Mouse (Mus musculus): ENCODE results near the gene Mthfd1l. TPM values are rescaled to one million over a fixed set of nuclear protein-coding genes. Genes with fewer than 3 reads are reported as not detected.
A peak's percentile ranks its signal among the peaks of the same experiment; 100 is the strongest.

Mthfd1l gene
- total RNA-seq, 2 experiments from 2014 or later: 0.42 to 0.48 TPM

GRCm38 (mm10) chr10:3947346-3947745 lies 25.6 kb upstream of the Mthfd1l start:
- Histone ChIP-seq H3K27ac (no peak overlapping the region), H3K4me3 (no peak overlapping the region)
- no peak for TF ChIP-seq CTCF (IDR thresholded peaks at IDR 0.05)
- intact Hi-C loops (cut with DNase I): no loop called here
- DNase-seq: no peak

GRCm38 (mm10) chr10:3949306-3949705 lies 23.6 kb upstream of the Mthfd1l start:
- no peak for DNase-seq
- intact Hi-C loops (cut with DNase I): no loop called here
- H3K4me3 ChIP-seq: no peak overlapping the region
- no peak for TF ChIP-seq CTCF (IDR thresholded peaks at IDR 0.05)
- H3K27ac ChIP-seq: no peak overlapping the region

DNA sequence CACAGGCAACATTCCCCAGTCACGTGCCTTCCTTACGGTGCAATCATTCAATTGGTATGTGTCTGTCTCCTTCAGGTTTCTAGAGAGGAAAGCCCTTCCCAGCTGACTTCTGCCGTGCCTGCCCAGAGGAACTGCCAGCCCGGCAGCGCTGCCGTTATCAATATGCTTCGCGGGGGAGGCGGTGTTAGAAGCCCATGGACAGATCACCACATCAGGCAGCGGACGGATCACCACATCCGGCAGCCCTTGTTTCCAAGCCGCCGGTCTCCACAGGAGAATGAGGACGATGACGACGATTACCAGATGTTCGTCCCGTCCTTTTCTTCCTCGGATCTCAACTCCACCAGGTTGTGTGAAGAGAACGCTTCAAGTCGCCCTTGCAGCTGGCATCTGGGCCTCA lies 16.4 kb upstream of the Mthfd1l start:
- no peak overlapping the region for H3K27ac ChIP-seq
- H3K4me3 ChIP-seq: no peak overlapping the region
- TF ChIP-seq CTCF (IDR thresholded peaks at IDR 0.05): no peak
- intact Hi-C loops (cut with DNase I): no loop called here
- DNase-seq: no peak

DNA sequence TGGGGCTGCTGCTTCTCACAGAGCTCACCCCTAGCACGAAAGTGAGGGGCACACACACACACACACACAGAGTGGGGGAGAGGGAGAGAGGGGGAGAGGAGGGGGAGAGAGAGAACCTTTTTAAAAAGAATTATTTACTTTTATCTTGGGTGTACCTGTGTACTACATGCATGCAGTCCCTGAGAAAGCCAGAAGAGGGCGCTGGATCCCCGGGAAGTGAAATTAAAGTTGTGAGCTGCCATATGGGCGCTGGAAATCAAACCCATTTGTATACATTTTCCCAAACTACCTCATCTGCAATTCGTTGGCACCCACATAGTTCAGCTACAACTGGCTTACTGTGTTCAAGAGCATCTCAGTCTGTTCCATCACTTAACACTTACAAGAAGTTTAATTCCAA lies 14.3 kb upstream of the Mthfd1l start:
- intact Hi-C loops (cut with DNase I): no loop called here
- peak; percentile 29; the same call in 1 of the 2 replicates for TF ChIP-seq CTCF (IDR thresholded peaks at IDR 0.05)

DNA sequence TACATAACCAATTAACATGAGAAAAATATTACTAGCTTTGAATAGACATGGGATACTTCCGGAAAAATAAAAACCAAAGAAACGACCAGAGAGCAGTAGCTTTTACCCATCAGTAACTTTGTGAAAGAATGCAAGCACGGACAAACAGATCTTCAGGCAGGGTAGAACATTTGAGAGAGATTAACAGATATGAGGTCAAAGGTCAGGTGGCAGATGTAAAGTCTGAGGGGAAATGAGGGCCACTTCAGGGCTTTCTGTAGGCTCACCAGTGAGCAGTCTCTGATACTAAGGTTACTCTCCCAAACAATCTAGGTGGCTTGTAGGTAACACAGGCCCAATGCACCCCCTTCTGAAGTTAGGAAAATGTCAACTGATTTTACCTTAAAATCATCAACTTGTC lies 3.9 kb upstream of the Mthfd1l start:
- TF ChIP-seq CTCF (IDR thresholded peaks at IDR 0.05): no peak
- no peak for DNase-seq
- Histone ChIP-seq H3K4me3 (no peak overlapping the region), H3K27ac (no peak overlapping the region)
- intact Hi-C loops (cut with DNase I): no loop called here

More for the DNA sequence above, 14.3 kb upstream of the Mthfd1l start:
- H3K4me3 ChIP-seq: no peak overlapping the region
- no peak for DNase-seq
- no peak overlapping the region for H3K27ac ChIP-seq

- intact Hi-C loops (cut with DNase I): no loop called here
- peak overlapping the region; percentile 88 for H3K27ac ChIP-seq
These were observed 681 bp upstream of the Mthfd1l start for GRCm38 (mm10) chr10:3972237-3972636.

GRCm38 (mm10) chr10:3973589-3974070 lies 712 bp downstream of the Mthfd1l start:
- no peak for TF ChIP-seq CTCF (IDR thresholded peaks at IDR 0.05)
- DNase-seq: peak; percentile 92
- Histone ChIP-seq H3K27ac (peak overlapping the region; percentile 88), H3K4me3 (peak overlapping the region; percentile 91)
- intact Hi-C loops (cut with DNase I): no loop called here

More at GRCm38 (mm10) chr10:3972237-3972636, 681 bp upstream of the Mthfd1l start:
- no peak for DNase-seq
- no peak overlapping the region; the same call in 1 of the 2 replicates for H3K4me3 ChIP-seq
- no peak for TF ChIP-seq CTCF (IDR thresholded peaks at IDR 0.05)

DNA sequence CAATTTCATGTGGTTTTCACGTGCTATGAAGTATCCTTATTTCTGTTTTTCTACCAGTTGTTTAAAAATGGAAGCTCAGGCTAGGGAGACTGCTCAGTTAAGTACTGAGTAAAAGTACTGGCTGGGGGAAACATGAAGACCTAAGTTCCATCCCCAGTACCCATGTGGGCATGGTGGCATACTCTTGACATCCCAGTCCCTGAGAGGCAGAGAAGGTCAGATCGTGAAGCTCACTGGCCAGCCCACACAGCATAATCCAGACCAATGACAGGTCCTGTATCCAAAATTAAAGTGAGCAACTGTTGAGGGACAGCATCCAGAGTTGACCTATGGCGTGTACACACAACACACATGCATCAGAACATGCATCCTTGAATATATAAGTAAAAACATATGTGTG lies 1.5 kb downstream of the Mthfd1l start:
- H3K4me3 ChIP-seq: no peak overlapping the region

GRCm38 (mm10) chr10:3975898-3976622 lies 3.1 kb downstream of the Mthfd1l start:
- intact Hi-C loops (cut with DNase I): no loop called here
- DNase-seq: no peak
- H3K4me3 ChIP-seq: no peak overlapping the region
- TF ChIP-seq CTCF (IDR thresholded peaks at IDR 0.05): no peak
- no peak overlapping the region for H3K27ac ChIP-seq

More for the DNA sequence above, 1.5 kb downstream of the Mthfd1l start:
- no peak for DNase-seq
- H3K27ac ChIP-seq: peak overlapping the region; percentile 88; the same call in 1 of the 2 replicates
- TF ChIP-seq CTCF (IDR thresholded peaks at IDR 0.05): no peak
- intact Hi-C loops (cut with DNase I): no loop called here

DNA sequence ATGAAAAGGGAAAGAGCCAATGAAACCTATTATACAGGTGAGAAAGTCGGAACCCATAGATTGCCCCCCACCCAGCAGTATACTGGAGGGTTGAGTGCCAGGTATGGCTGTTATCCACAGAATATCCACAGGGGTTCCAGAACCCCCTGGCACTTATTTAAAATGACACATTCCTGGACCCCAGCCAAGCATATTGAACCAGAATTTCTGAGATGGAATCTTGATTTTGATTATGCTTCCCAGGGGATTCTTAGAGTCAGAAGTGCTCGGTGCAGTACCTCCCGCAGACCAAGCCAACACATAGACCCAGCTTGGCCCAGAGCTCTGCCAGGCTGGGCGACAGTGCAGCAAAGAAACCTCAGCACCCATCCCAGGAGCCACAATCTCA lies 3.7 kb downstream of the Mthfd1l start:
- H3K27ac ChIP-seq: no peak overlapping the region
- no peak for TF ChIP-seq CTCF (IDR thresholded peaks at IDR 0.05)
- intact Hi-C loops (cut with DNase I): no loop called here
- no peak for DNase-seq
- H3K4me3 ChIP-seq: no peak overlapping the region

GRCm38 (mm10) chr10:3978326-3978725 lies 5.4 kb downstream of the Mthfd1l start:
- no peak for DNase-seq
- H3K27ac ChIP-seq: no peak overlapping the region
- TF ChIP-seq CTCF (IDR thresholded peaks at IDR 0.05): no peak
- intact Hi-C loops (cut with DNase I): no loop called here
- no peak overlapping the region for H3K4me3 ChIP-seq

DNA sequence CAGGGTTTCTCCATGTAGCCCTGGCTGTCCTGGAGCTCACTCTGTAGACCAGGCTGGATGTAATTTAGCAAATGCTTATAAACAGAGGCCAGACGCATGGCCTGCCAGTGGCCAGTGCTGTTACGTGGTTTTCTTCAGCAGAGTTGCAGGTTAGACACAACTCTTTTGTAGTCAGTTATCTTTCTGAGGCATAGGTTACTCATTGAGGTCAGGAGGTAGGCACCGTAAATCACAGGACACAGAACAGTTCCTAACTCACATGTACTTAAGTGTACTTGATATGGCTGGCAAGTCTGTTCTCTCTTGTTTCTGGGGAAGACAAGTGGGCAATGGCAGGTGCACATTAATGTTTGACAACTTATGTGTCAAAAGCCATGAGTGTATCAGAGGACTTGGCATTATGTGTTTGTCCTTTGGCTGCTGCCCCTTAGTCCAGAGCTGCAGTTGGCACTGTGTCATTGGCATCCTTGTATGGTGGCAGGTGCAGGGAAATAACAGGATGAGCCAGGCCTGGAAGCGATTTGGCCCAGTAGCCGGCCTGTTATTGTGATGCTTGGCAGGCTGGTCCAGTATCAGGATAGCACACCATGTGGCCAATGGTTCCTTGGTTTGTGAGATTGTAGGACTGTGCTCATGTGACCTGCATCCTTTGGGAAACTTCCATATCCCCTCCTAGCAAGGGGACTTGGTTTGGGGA lies 6.0 kb downstream of the Mthfd1l start:
- Histone ChIP-seq H3K4me3 (no peak overlapping the region), H3K27ac (no peak overlapping the region)
- intact Hi-C loops (cut with DNase I): no loop called here
- TF ChIP-seq CTCF (IDR thresholded peaks at IDR 0.05): no peak
- no peak for DNase-seq

DNA sequence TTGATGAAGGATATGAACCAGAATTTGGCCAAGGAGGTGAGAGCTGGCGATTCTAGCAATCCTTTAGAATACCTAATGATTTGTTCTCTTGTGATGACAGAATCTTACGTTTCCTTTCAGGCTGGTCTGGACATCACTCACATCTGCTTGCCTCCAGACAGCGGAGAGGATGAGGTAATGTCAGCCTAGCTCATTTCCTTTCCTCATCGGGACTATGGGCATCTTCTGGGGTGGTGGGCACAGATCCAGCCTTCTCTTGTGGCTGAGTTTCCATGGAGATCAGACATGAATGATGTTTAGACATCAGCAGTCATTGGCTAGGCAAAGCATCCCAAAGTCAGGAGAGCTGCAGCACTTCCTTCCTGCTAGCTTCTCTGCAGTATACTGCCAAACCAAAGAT lies 7.3 kb downstream of the Mthfd1l start:
- DNase-seq: no peak
- no peak for TF ChIP-seq CTCF (IDR thresholded peaks at IDR 0.05)
- H3K4me3 ChIP-seq: no peak overlapping the region
- intact Hi-C loops (cut with DNase I): no loop called here
- H3K27ac ChIP-seq: no peak overlapping the region

Data from gastrocnemius, adult 2 months (tissue).